Mouse (Mus musculus) naive thymus-derived CD4-positive, alpha-beta T cell, adult 2 months (primary cell): ENCODE results near the gene Sit1.

Experiments
- DNase-seq: peaks from one replicate; pipeline ENCODE4 v3.0.0-alpha.2; 2011; ENCODE audit warnings: low read depth

Sit1 gene

GRCm38 (mm10) chr4:43483535-43484091 lies at the start of gene Sit1:
Sit1 (minus strand) TSS chr4:43483734.
- DNase-seq, result peak; percentile 85

GRCm38 (mm10) chr4:43533270-43533669 lies 49.7 kb upstream of the Sit1 start:
- no peak for DNase-seq

- peak; percentile 91 for DNase-seq
These were observed 47.0 kb upstream of the Sit1 start for GRCm38 (mm10) chr4:43530581-43530980.

GRCm38 (mm10) chr4:43530081-43530501 lies 46.6 kb upstream of the Sit1 start:
- no peak for DNase-seq

GRCm38 (mm10) chr4:43528487-43528886 lies 45.0 kb upstream of the Sit1 start:
- DNase-seq, result peak; percentile 56

GRCm38 (mm10) chr4:43527880-43528279 lies 44.3 kb upstream of the Sit1 start:
- peak; percentile 62 for DNase-seq

- peak; percentile 93 for DNase-seq
These were observed 36.4 kb upstream of the Sit1 start for GRCm38 (mm10) chr4:43519956-43520355.

- DNase-seq, result no peak
These were observed 36.0 kb upstream of the Sit1 start for GRCm38 (mm10) chr4:43519551-43519950.

- DNase-seq, result no peak
These were observed 32.5 kb upstream of the Sit1 start for GRCm38 (mm10) chr4:43515764-43516708.

GRCm38 (mm10) chr4:43513791-43514190 lies 30.3 kb upstream of the Sit1 start:
- DNase-seq, result no peak

GRCm38 (mm10) chr4:43513300-43513699 lies 29.8 kb upstream of the Sit1 start:
- no peak for DNase-seq

- no peak for DNase-seq
These were observed 29.1 kb upstream of the Sit1 start for GRCm38 (mm10) chr4:43512653-43513052.

GRCm38 (mm10) chr4:43511675-43512454 lies 28.3 kb upstream of the Sit1 start:
- DNase-seq, result no peak

GRCm38 (mm10) chr4:43509109-43509508 lies 25.6 kb upstream of the Sit1 start:
- DNase-seq, result no peak

GRCm38 (mm10) chr4:43508666-43508997 lies 25.1 kb upstream of the Sit1 start:
- DNase-seq, result peak; percentile 87

GRCm38 (mm10) chr4:43507938-43508665 lies 24.6 kb upstream of the Sit1 start:
- DNase-seq, result peak; percentile 41

- DNase-seq, result no peak
These were observed 23.1 kb upstream of the Sit1 start, which contains the start of gene Car9 for GRCm38 (mm10) chr4:43506536-43507185. Car9 (plus strand) TSS chr4:43506966.

GRCm38 (mm10) chr4:43506074-43506473 lies 22.5 kb upstream of the Sit1 start:
- DNase-seq, result no peak

GRCm38 (mm10) chr4:43504269-43504668 lies 20.7 kb upstream of the Sit1 start:
- DNase-seq, result no peak

GRCm38 (mm10) chr4:43503506-43503905 lies 20.0 kb upstream of the Sit1 start:
- no peak for DNase-seq

GRCm38 (mm10) chr4:43503041-43503440 lies 19.5 kb upstream of the Sit1 start:
- DNase-seq, result no peak
